Mouse (Mus musculus) gastrocnemius, postnatal 25 days (tissue): ENCODE results near the gene Elmsan1. TPM values are rescaled to one million over a fixed set of nuclear protein-coding genes. Genes with fewer than 3 reads are reported as not detected.

ENCODE experiments used
- DNase-seq: peaks from one replicate; pipeline ENCODE4 v3.0.0; 2022
- total RNA-seq, 2 experiments: library from RNA; stranded (reverse); gene quantifications; 1 replicate in 1 of 2; 2 replicates in 1 of 2; pipeline ENCODE4 v1.2.3; 2021

Gene Elmsan1
- total RNA-seq, 2 experiments from 2014 or later: 8.0 to 9.9 TPM

DNA sequence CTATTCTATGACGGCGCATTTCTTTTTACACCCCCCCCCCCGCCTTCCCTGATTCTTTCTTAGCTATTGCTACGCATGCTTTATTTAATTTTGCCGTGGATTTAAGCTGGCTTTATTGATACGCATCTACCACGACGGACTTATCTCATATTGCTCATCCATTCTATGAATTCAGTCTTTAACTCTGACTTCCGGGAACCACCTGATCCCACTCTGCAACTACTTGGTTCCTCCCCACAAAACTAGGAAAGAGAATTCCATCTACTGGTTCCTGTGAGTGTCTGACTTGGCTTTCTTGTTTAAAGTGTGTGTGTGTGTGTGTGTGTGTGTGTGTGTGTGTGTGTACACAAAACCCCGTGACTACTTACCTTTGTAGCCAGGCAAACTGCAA lies 70.1 kb downstream of the Elmsan1 start:
- DNase-seq: no peak

DNA sequence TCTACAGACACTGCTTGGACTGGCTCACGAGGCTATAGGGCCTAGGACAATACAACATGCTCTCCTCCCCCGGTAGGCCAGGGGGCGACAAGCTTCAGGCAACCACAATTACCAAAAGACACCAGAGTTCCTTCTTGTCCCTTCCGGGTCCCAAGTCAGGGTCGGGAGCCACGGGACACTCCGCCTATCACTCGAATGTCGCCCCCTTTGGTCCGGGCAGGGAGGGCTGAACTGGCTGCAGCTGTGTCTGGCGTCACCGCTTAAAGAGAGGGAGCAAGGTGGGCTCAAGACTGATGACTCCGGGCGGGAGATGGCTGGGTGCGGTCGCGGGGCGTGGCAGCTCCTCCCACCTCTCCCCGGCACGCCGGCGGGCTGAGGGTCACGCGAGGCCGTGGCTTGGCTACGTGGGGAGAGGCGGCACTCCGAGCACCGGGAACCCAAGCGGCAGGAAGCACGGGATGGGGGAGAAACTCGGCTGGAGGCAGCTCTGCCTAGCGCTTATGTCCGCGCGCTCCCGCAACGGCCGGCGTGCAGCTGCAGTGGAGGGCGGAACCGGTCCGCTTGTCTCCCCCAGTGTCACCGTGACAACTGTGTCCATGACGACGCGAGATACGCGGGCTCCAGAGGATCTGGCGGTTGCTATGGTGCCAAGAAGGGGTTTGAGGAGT lies 70.6 kb downstream of the Elmsan1 start, which contains the start of gene Pnma1:
Gene Pnma1 (minus strand): TSS at position 536 of the 668 bp plus-strand sequence.
- DNase-seq: peak; percentile 63

DNA sequence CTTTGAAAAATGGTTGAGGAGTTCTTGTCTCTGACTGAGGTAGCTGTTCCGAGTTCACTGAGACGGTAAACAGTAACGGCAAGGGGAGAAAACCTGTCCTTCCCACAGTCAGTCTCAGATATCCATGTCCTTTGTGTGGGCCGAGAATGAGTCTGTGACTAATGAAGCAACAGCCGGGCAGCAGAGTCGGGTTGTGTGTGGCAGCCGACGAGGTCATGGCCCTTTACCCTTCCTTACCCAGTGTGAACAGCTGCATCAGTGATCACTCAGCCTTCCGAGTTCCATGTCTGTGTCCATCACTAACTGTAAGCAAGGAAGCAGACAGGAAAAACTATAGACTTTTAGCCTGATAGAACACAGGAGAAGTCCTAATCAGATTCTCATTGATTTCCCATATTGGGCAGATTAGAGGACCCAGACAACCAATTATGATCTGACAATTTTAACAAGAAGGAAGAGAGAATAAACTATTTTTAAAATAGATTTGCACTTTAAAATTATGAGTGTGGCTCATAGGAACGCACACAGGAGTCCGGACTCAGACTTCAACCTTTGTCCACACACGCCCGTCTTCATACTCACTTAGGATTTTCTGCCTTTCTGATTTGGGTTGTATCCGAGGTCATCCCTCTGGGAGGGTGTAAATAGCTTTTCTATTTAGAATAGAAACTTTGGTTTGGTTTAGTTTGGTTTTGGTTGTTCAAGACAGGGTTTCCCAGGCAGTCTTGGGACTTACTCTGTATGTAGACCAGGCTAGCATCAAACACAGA lies 76.2 kb downstream of the Elmsan1 start:
- DNase-seq: no peak

DNA sequence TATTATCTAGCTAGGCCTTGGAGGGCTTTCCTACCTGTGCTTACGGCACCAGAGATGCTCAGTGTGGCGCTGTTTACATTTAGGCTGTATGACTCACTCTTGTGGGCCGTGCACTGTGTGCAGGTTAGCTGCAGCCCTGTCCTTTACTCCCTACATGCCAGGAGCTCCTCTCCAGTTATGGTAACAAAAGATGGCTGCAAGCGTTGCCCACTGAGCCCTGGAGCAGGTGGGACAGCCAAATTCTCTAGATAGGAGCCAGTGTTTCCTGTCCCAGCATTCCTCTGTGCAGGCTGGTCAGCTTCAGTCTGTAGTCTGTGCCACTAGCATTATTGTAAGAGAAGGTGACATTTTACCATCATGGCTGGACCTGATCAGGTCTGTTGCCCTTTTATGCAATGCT lies 77.4 kb downstream of the Elmsan1 start:
- no peak for DNase-seq

DNA sequence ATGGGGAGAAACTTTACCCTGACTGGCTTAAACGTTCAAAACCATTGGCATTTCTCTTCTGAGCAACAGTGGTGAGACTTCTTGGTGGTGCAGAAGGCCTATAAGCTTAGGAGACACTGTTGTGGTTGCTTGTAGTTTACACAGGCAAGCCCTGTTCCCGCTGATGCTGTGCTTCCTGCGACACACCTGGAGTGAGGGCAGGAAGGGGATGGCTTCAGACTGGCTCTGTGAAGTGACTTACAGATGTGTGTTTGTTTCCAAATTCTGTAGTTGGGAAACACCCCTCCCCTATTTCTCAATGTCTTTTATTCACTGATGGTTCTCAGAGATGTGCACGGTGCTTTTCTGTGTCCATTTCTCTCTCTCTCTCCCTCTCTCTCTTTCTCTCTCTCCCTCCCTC lies 78.5 kb downstream of the Elmsan1 start:
- no peak for DNase-seq

DNA sequence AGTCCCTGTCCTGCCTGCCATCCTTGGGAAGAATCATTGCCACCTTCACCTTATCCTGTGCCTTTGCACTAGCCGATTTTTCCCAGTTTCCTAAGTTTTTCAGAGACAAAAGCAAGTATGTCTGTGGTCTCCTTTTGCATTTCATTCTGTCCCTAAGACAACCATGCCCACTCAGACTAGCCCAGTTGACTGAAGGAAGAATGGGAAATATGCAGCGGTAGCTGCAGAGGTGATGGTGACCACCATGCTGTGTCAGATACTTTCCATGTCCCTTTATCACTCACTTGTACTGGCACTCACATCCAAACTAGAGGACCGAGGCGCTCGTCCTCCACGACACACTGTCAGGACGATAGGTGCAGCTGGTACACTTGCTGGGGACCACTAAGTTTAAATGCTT lies 81.5 kb downstream of the Elmsan1 start:
- no peak for DNase-seq

DNA sequence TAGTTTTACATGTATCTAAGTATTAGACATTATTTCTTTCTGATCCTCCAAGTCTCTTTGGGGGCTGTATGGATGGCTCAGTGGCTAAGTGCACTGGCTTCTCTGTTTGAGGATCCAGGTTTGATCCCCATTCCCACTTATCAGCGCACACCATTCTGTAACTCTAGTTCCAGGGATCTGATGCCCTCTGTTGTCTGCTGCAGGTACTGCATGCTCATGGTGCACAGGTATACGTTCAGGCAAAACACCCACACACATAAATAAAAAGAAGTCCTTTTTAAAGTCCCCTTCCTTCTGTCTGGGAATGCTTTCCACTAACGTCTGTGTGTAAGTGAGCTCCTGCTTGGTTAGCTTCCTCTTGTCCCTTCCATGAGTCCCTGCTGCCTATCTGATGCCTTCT lies 86.4 kb downstream of the Elmsan1 start:
- DNase-seq: no peak

DNA sequence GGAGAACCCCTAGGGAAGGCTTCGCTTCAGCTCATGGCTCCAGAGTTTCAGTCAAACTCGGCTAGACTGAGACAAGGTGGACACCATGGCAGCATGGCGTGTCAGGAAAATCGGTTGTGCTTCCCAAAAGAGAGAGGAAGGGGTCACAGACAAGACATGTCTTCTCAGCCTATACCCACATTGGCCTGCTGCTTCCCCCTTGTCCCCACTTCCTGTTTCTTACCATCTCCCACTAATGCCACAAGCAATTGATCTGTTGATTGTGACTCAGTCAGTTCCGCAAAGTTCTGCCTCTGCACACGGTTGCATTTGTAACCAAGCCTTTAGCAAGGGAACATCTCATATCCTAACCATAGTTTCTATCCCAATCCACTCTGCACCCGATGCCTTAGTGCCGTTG lies 88.8 kb downstream of the Elmsan1 start:
- no peak for DNase-seq

DNA sequence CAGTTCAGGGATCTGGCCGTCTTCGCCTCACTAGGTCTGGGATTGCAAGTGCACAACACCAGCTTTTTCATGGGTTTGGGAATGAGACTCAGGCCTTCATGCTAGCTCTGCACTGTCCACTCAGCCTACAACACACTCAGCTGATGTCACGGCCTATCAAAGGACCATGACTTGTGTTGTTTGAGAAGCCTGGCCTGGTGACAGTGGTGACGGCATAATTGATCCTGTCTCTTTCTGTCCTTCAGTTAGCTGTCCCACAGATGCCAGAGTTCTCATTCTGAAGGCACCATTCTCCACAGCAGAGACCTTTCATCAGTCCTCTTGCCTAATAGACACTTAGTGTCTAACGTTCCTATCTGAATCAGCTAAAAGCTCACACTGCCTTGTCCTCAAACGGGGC lies 90.1 kb downstream of the Elmsan1 start:
- DNase-seq: no peak

DNA sequence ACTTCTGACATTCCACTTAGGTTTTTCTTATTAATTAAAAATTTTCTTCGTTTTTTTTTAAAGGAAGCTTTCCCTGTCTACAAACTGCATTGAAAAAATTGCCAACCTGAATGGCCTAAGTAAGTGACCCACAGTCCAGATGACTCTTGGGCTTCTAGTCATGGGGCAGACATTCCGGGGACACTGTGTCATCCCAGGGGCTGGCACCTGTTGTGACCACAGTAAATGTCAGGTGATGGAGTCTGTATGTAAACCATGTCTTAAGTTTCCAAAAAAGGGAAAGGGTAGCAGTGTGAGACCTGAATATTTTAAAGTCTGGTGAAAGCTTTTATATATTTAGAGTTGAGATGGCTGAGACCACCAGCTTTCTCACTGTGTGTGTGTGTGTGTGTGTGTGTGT lies 91.8 kb downstream of the Elmsan1 start:
- DNase-seq: no peak

DNA sequence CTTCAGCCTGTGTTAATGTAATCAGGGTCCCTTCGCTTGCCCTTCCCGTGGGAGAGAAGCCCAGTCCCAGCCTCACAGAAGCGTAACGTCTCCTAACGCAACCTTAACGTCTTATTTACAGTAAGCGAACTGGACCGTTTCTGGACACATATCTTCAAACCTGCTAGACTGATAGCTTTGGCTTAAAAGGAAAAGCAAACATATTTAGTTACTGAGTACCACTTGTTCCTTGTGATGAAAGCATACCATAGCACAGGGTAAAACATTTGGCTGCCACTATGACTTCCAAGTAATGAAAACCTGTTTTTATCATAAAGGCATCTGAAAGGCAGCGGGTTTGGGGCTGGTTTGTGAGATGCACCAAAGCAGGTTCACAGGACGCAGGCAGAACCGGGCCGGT lies 92.8 kb downstream of the Elmsan1 start:
- no peak for DNase-seq

DNA sequence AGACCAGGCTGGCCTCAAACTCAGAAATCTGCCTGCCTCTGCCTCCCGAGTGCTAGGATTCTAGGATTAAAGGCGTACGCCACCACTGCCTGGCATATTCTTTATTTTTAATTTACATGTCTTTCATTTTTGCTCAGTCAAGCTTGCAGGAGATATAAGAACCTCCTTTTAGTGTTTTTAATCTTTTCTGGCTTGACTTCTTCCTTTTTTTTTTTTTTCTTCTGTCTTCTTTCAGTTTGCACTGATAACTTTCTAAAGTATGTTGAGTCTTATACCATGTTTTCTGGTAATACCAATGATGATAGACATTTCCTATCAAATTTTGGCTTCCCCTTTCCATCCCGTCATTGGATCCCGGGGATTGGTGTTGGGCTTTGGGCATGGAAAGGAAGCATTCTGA lies 99.1 kb downstream of the Elmsan1 start:
- DNase-seq: no peak

DNA sequence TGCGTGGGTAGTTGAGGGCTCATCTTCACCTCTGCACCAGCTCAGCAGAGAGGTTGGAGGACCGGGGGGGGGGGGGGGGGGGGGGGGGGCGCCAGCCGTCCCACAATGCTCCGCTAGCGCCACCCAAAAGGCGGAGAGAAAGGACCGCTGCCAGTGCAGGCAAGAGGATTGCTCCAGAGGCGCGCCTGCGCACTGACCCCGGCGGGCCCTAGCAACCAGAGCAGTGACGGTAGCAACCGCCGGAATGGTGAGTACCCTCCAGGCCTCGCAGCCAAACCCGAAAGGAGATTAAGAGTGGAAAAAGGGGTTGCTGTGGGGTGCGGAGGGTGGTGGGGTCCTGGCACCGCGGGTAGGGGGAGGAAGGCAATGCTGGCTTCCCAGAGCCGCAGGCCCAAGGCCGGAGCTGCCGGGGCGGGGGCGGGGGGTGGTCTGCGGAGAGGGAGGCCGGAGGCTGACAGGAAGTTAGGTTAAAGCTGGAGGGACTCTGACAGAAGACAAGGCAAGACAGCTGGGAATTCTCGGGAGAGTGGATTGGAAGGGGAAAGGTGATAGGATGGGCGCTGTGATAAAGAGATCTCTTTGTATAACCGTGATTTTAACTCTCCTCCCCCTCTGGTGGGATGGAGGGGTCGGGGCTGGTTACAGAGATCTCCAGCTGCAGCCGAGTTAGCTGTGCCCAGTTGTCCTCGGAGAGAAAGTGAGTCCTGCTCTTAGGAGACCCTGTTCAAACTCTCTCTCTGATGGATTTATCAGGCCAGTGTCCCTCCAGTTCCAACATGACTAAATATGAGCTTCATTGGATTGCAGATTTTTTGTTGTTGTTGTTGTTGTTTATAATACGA lies 104.3 kb downstream of the Elmsan1 start, which contains the start of gene Dnal1:
Gene Dnal1 (plus strand): TSS at position 214 of the 842 bp plus-strand sequence.
- peak; percentile 88 for DNase-seq

DNA sequence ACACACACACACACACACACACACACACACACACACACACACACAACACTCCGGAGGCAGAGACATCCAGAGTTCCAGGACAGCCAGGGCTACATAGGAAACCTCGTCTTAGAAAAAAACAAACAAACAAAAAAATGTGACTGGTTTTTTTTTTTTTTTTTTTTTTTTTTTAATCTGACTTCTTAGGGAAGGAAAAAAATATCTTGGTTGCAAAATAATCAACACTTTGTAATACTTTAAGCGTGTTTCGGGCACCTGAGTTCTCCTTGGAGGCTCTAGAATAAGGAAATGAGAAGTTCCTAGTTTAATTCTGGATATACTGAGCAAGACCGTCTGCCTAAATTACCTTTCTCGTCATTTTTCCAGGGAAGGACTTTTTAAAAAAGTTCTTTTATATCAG lies 105.0 kb downstream of the Elmsan1 start:
- DNase-seq: no peak

DNA sequence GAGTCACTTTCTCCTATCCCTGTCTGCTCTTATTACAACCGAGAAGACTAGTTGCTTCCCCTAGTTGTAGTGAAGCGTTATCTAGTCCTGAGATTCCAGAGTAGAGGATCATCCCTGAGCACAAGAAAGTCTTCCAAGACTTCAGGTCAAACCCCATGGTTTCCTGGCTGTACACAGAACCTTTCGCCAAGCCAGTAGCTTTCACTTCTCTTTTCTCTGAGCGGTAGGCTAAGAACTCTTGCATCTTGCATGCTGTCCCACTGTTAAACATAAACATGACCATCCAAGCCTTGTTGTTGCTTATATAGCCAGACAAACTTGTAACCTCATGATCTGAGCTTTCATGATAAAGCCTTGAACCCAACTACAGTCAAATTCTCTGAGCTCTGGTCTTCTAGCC lies 107.9 kb downstream of the Elmsan1 start:
- no peak for DNase-seq

DNA sequence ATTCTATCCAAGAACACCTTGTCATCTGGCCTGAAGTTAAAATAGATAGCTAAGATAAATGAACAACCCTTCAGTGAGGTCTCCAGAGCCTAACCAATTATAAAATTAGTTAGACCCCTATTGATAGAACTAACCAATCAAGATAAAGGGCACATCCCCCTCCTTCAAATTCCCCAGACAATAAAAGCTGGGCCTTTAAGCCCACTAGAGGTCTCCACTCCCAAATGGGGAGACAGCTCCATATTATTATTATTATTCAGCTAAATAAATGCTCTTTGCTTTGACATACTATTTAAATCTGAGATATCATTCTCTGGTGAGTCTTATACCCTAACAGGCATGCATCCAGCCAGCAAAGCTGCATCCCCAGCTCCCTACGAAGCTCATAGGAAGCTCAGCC lies 108.8 kb downstream of the Elmsan1 start:
- no peak for DNase-seq

DNA sequence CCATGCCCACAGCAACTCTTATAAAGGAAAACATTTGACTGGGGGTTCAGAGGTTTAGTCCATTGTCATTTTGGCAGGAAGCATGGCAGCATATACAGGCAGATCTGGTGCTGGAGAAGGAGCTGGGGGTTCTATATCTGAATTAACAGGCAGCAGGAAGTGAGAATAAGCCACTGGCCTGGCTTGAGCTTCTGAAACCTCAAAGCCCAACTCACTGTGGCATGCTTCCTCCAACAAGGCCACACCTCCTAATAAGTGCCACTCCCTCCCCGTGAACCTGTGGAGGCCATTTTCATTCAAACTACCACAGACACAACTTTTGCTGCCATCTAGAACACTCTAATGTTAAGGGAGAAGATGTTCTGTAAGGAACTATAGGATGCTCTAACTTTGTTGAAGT lies 111.0 kb downstream of the Elmsan1 start:
- DNase-seq: no peak

DNA sequence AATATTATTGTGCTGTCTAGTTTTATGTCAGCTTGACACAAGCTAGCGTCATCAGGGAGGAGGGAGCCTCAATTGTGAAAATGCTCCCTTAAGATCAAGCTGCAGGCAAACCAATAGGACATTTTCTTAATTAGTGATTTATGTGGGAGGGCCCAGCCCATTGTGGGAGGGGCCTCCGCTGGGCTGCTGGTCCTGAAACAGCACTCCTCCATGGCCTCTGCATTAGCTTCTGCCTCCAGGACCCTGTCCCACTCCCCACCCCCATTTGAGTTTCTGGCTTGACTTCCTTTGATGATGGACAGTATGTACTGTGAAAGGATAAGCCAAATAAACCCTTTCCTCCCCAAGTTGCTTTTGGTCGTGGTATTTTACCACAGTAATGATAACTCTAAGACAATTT lies 111.7 kb downstream of the Elmsan1 start:
- DNase-seq: no peak

DNA sequence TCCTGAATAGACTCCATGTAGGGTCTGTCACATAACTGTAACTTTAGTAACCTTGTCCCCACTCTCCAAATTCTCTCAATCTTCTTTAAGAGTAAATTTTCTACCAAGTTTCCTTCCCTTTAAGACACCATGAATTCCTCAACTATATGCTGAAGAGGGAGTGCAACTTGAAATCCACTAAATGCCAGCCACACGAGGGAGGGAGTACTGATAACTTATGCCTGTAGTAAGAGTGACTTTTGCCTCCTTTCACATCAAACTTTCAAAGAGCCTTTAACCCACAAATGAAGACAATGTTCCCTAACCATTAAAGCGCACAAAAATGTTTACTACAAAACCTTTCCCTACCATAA lies 117.2 kb downstream of the Elmsan1 start:
- DNase-seq: no peak

DNA sequence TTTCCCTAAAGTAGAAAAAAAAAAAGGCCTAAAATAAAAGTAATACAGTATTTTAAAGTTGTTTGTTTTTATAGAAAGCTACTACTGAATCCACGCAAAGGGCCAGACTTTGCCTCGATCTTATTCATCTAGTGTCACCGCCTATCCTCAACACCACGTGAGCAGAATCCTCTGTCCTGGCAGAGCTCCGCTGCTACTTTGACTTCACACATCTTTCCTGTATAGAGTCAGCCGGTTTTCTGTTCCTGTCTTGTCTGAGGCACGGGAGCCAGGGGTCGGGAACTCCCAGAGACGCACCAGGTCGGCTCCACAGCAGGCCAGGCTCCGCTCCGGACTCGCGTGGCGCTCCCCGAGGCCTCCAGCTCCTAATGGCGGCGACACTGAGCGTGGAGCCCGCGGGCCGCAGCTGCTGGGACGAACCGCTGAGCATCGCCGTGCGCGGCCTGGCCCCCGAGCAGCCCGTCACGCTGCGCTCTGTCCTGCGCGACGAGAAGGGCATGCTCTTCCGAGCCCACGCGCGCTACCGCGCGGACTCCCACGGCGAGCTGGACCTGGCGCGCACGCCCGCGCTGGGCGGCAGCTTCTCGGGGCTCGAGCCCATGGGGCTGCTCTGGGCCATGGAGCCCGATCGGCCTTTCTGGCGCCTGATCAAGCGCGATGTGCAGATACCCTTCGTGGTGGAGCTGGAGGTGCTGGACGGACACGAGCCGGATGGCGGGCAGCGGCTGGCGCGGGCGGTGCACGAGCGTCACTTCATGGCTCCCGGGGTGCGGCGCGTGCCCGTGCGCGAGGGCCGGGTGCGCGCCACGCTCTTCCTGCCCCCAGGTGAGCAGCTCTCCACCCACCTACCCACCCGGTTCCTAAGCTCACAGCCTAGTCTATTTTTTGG lies 117.8 kb downstream of the Elmsan1 start, which contains the start of gene Acot6:
Gene Acot6 (plus strand): TSS at position 51 of the 889 bp plus-strand sequence.
- DNase-seq: peak; percentile 18

DNA sequence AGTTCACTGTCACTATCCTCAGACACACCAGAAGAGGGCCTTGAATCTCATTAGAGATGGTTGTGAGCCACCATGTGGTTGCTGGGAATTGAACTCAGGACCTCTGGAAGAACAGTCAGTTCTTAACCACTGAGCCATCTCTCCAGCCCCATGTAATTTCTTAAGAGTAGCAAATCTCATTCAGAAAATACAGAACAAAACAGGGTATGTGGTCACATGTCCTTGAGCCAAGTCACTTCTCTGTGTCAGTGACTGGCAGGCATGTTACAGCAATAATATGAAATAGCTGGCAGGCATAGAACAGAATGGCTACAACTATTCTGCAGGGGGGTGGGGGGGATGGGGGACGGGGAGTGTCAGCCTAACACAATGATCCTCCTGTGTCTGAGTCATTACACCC lies 118.6 kb downstream of the Elmsan1 start:
- no peak for DNase-seq

DNA sequence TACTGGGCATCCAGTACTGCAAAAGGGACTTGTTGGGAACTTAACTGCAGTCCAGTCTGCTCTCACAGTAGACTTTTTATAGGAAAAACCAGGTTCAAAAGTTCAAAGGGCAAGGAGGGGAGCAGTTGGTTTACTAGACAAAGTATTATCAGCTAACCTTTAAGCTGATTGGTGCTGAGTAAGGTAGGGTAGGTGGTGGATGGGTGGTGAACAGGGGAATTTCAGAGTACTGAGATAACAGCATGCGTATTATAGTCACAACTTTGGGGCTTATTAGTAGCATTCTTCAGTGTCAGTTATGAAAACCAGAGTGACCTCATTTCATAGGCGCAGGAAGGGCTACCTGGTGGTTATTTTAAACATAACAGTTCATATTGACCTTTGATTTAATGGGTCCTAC lies 119.1 kb downstream of the Elmsan1 start:
- no peak for DNase-seq
